Mouse (Mus musculus) kidney, embryonic 15.5 days (tissue): Measurements from ENCODE around the gene Fam240a. TPM values are rescaled to one million over a fixed set of nuclear protein-coding genes. Genes with fewer than 3 reads are reported as not detected.
A peak's percentile ranks its signal among the peaks of the same experiment; 100 is the strongest.

Experiments
- ATAC-seq: fragments of 200-750 bp; cut with Nextera tagmentation; replicated peaks from 2 replicates; pipeline ENCODE4 v1.8.0; 2017; ENCODE audit warnings: moderate TSS enrichment; ENCODE audit not compliant: low FRiP score
- H3K27ac ChIP-seq: fragments of 300-500 bp; sonication (generic); 2 replicates; pipeline ENCODE4 v1.5.1; 2015; ENCODE audit warnings: mild to moderate bottlenecking, inconsistent platforms
- H3K27me3 ChIP-seq: fragments of 300-500 bp; sonication (generic); 2 replicates; pipeline ENCODE4 v1.6.1; 2015; ENCODE audit warnings: inconsistent platforms
- H3K36me3 ChIP-seq: fragments of 300-500 bp; sonication (generic); 2 replicates; pipeline ENCODE4 v1.6.1; 2015; ENCODE audit warnings: inconsistent platforms
- H3K4me1 ChIP-seq: fragments of 300-500 bp; sonication (generic); 2 replicates; pipeline ENCODE4 v1.6.1; 2015; ENCODE audit warnings: inconsistent platforms
- H3K4me2 ChIP-seq: fragments of 300-500 bp; sonication (generic); 2 replicates; pipeline ENCODE4 v1.6.1; 2015; ENCODE audit warnings: moderate library complexity, mild to moderate bottlenecking, inconsistent platforms
- H3K4me3 ChIP-seq: fragments of 300-500 bp; sonication (generic); replicated peaks from 2 replicates; pipeline ENCODE4 v1.5.1; 2015; ENCODE audit warnings: mild to moderate bottlenecking, inconsistent platforms
- H3K9ac ChIP-seq: fragments of 300-500 bp; sonication (generic); 2 replicates; pipeline ENCODE4 v1.6.1; 2015; ENCODE audit warnings: mild to moderate bottlenecking, inconsistent platforms
- H3K9me3 ChIP-seq: fragments of 300-500 bp; sonication (generic); replicated peaks from 2 replicates; pipeline ENCODE4 v1.6.1; 2016; ENCODE audit warnings: inconsistent platforms
- WGBS: fragments of 180-500 bp; shearing (Covaris S2); methylation state at CpG from one replicate; pipeline ENCODE4 v1.1.7; 2015; ENCODE audit warnings: mixed read lengths; 5-methylcytosine and 5-hydroxymethylcytosine counted together
- polyA plus RNA-seq: library from polyadenylated mRNA; unstranded; fragments of >200 nt; fragmentation: Nextera tagmentation; extraction: Ambion mirVana; gene quantifications from 2 replicates; pipeline ENCODE4 v1.2.1, GENCODE M21; 2015

Gene Fam240a
- not detected in 2 replicates for polyA plus RNA-seq

DNA sequence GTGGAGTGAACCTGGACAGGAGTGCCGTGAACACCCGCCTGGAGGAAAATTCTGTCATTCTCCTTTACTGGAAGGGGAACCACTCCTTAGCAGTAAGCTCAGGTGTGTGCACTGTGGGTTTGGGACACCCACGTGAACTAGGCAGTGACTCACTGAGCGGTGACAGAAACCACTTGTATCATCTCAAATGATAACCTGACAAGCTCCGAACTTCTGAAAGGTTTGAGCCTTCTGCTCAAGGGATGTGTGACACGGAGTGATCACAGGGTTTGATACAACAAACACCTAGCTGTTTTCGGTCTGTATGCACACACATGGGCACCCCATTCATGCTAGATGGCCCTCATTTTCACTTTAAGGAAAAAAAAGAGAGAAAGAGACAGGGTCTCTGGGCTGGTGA lies at the start of gene Fam240a:
TSS of gene Fam240a (minus strand) at position 76 of the 400 bp plus-strand sequence.
- Histone ChIP-seq H3K4me1 (no peaks in the 10 kb centered on the region), H3K4me2 (no peak within 1 kb of the TSS), H3K9me3 (no peaks in the 10 kb centered on the region), H3K4me3 (no peak within 1 kb of the TSS), H3K27me3 (no peaks in the 10 kb centered on the region), H3K36me3 (no peaks in the 10 kb centered on the region), H3K9ac (no peak within 1 kb of the TSS), H3K27ac (no peak within 1 kb of the TSS)
- WGBS: 90% methylated on average over 7 of the region's 7 CpGs
- no peak for ATAC-seq

DNA sequence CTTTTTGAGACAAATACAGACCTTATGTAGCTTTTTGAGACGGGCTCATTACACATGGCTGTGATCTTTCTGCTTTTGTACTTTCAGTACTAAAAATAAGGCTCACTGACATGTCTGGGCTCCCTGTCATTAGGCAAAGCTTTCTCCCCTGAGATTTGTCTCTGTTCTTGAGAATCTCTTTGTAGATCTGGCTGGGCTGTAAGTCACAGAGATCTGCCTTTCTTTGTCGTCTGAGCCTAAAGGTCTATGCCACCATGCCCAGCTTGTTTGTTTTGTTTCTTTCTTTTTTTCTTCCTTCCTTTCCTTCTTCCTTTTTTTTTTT lies 49.2 kb upstream of the Fam240a start:
- no peaks in the 10 kb centered on the region for H3K27me3 ChIP-seq
- ATAC-seq: no peak
- no peak overlapping the region for H3K27ac ChIP-seq
- H3K4me1 ChIP-seq: no peaks in the 10 kb centered on the region
- no peaks in the 10 kb centered on the region for H3K9me3 ChIP-seq
- H3K9ac ChIP-seq: no peak overlapping the region
- H3K4me3 ChIP-seq: no peak overlapping the region
- 68% methylated on average over 2 of the region's 2 CpGs for WGBS
- no peak overlapping the region for H3K4me2 ChIP-seq
- H3K36me3 ChIP-seq: no peaks in the 10 kb centered on the region

GRCm38 (mm10) chr9:110965062-110965909 lies 48.6 kb upstream of the Fam240a start:
- no peaks in the 10 kb centered on the region for H3K4me1 ChIP-seq
- no peaks in the 10 kb centered on the region for H3K27me3 ChIP-seq
- no peak overlapping the region for H3K9ac ChIP-seq
- no peak overlapping the region for H3K4me3 ChIP-seq
- no peak overlapping the region for H3K4me2 ChIP-seq
- no peak for ATAC-seq
- no peaks in the 10 kb centered on the region for H3K9me3 ChIP-seq
- H3K27ac ChIP-seq: no peak overlapping the region
- 88% methylated on average over 22 of the region's 22 CpGs for WGBS
- H3K36me3 ChIP-seq: no peaks in the 10 kb centered on the region

DNA sequence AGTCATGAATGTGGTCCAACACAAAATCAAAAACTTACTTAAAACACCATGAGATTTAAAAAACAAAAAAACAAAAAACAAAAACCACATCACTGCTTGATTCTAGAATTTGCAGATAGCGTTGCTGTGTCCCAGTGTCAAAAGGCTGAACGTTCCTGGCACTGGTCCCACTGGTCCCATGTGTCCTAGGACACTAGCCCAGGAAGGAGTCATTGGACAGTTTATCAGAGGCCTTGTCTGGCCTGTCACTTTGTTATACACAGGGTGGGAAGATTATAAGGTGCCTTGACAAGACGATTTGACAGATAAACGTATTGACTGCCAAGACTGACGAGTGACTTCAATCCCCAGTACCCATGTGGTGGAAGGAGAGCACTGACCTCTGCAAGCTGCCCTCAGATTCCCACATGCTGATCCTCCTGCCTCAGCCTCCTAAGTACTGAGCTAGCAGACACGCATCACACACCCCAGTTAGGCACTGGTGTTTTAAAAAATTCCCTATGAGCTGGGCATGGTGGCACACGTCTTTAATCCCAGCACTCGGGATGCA lies 47.0 kb upstream of the Fam240a start:
- no peak overlapping the region for H3K4me3 ChIP-seq
- no peaks in the 10 kb centered on the region for H3K36me3 ChIP-seq
- no peak overlapping the region for H3K27ac ChIP-seq
- ATAC-seq: no peak
- 90% methylated on average over 8 of the region's 8 CpGs for WGBS
- no peaks in the 10 kb centered on the region for H3K9me3 ChIP-seq
- H3K9ac ChIP-seq: no peak overlapping the region
- H3K4me2 ChIP-seq: no peak overlapping the region
- no peaks in the 10 kb centered on the region for H3K27me3 ChIP-seq
- H3K4me1 ChIP-seq: no peaks in the 10 kb centered on the region

GRCm38 (mm10) chr9:110961386-110961785 lies 44.7 kb upstream of the Fam240a start:
- no peak overlapping the region for H3K9ac ChIP-seq
- no peaks in the 10 kb centered on the region for H3K4me1 ChIP-seq
- 97% methylated on average over 8 of the region's 8 CpGs for WGBS

DNA sequence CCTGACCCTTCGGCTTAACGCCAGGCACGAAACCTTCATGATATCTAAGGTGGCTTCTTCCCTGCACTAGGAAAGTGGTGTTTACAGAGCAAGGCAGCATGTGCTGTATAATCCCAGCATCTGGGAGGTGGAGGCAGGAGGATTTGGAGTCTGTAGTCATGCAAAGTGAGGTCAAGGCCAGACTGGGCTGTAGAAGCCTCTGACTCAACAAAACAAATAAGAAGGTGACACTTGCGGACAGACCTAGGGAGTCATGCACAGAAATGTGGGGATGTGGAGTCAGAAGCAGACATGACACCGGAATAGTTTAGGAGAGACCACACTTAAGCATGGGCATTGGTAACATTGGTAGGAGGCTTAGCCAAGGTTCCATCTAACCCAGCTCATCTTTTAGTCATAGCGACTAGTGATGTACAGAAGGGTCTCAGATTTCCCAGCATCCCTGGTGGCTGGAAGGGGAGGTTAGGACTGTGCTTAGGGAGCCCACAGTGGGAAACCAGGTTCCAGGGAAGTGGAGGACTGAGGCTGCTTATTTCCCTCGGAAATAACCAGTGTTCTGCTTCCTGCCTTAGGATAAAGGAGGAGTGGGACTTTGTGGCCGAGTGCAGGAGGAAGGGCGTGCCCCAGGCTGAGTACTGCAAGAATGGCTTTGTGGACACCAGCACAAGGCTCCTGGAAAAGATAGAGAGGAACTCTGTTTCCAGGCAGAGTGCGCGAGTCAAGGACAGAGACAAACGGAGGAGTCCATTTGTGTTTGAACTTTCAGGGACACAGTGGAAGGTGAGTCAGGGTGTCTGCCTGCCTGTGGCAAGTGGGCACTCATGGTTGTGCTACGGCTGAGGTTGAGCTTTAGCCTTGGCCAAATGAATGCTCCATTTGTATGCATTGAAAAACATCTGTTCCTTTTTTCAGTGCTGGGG lies 43.8 kb upstream of the Fam240a start:
- WGBS: 83% methylated on average over 13 of the region's 13 CpGs
- H3K4me3 ChIP-seq: no peak overlapping the region
- no peaks in the 10 kb centered on the region for H3K36me3 ChIP-seq
- H3K4me1 ChIP-seq: no peaks in the 10 kb centered on the region
- no peak overlapping the region for H3K9ac ChIP-seq
- H3K27me3 ChIP-seq: peaks cover 13% of the 10 kb centered on the region
- ATAC-seq: no peak
- H3K4me2 ChIP-seq: no peak overlapping the region
- H3K9me3 ChIP-seq: no peaks in the 10 kb centered on the region
- no peak overlapping the region for H3K27ac ChIP-seq

More at GRCm38 (mm10) chr9:110961386-110961785, 44.7 kb upstream of the Fam240a start:
- Histone ChIP-seq H3K9me3 (no peaks in the 10 kb centered on the region), H3K27me3 (peaks cover 4% of the 10 kb centered on the region; the same call in 1 of the 2 replicates), H3K36me3 (no peaks in the 10 kb centered on the region), H3K27ac (no peak overlapping the region), H3K4me2 (no peak overlapping the region), H3K4me3 (no peak overlapping the region)
- no peak for ATAC-seq

GRCm38 (mm10) chr9:110959669-110960068 lies 43.0 kb upstream of the Fam240a start:
- Histone ChIP-seq H3K27me3 (peaks cover 21% of the 10 kb centered on the region), H3K4me3 (no peak overlapping the region), H3K36me3 (no peaks in the 10 kb centered on the region), H3K27ac (no peak overlapping the region), H3K4me2 (no peak overlapping the region), H3K4me1 (no peaks in the 10 kb centered on the region), H3K9me3 (no peaks in the 10 kb centered on the region), H3K9ac (no peak overlapping the region)
- ATAC-seq: no peak
- whole genome bisulfite sequencing: 79% methylated on average over 5 of the region's 5 CpGs

- H3K4me2 ChIP-seq: no peak overlapping the region
- H3K27ac ChIP-seq: no peak overlapping the region
- H3K4me3 ChIP-seq: no peak overlapping the region
- H3K27me3 ChIP-seq: peaks cover 53% of the 10 kb centered on the region
- peaks cover 4% of the 10 kb centered on the region; the same call in 1 of the 2 replicates for H3K4me1 ChIP-seq
- H3K9ac ChIP-seq: no peak overlapping the region
- no peak for ATAC-seq
- 85% methylated on average over 6 of the region's 6 CpGs for WGBS
- no peaks in the 10 kb centered on the region for H3K9me3 ChIP-seq
- H3K36me3 ChIP-seq: no peaks in the 10 kb centered on the region
These were observed 39.3 kb upstream of the Fam240a start for GRCm38 (mm10) chr9:110955962-110956361.

DNA sequence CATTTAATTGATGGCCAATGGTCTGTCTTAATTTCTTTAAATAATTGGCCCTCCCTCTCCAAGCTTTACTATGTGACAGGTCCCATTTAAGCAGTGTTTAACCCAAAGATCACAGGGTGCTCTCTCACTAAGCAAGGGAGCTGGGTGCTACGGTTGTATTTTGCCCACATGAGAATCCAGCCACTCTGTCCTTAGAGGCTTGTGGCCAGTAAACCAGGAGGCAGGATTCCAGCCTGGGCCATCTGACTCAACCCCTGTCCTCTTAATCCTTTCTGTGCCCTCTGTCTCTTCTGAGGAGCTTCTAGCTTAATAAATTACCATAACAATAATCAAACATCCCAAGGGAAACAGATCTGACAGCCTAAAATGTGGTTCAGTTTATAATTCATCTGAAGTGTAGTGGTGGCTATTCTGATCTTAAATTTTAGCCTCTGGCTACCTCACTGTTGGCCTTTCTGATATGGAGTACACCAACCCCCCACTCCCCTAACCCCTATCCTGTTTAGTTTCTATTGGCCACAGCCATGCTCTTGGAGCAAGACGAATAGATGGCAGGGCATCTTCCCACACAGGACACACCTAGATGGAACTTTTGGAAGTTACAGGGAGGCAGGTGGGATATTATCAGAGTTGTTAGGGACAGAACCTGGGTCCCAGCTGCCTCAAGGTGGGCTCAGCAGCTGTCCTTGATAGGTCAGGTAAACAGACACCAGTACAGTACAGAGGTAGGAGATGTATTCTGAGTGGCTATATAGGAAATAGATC lies 38.2 kb upstream of the Fam240a start:
- Histone ChIP-seq H3K27me3 (peaks cover 55% of the 10 kb centered on the region), H3K9ac (no peak overlapping the region), H3K4me1 (peaks cover 4% of the 10 kb centered on the region; the same call in 1 of the 2 replicates), H3K27ac (no peak overlapping the region), H3K36me3 (no peaks in the 10 kb centered on the region), H3K4me2 (0 out of 2 replicates have a peak overlapping the region, but pooled peaks have one; percentile 92), H3K4me3 (0 out of 2 replicates have a peak overlapping the region, but pooled peaks have one; percentile 58), H3K9me3 (no peaks in the 10 kb centered on the region)
- 49% methylated on average over 2 of the region's 2 CpGs for WGBS
- no peak for ATAC-seq

DNA sequence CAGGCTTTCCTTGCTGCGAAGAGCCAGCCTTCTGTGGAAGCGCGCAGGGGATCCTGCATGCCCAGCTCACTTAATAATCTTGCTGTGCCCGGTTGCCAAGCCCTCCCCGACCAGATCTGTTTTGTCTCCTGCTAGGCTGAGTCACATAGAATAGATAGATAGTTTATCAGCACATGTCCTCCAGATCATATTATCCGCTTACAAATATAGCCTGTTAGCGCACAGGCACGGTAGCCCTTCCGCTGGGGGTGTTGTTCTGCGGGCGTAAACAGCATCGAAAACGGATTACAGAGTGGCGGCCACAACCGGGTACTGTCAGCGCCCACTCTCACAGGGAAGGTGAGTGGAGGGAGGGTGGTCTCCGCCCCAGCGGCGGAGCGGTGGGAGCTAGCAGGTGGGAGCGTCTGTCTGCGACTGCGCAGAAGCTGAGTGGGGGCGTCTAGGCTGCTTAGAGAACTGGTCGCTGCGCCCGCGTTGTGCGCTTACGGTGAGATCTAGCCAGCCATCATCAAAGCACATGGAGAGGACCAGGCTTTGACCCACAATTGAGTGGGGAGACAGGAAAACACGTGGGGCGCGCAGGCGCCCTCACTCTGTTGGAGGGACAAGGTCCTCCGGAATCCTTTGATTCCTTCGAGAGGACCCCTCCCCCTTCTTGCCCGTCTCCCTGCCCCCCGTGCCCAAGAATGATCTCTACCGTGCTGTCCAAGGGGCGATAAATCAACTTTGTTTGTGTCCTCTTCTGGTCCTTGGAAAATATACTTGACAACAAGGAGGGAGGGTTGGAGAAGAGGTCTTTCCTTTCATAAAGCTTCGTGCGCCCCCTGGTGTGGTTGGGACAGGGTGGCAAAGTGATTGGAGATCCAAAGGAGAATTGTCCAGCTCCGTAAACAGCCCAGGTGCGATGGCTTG lies 37.1 kb upstream of the Fam240a start:
- no peaks in the 10 kb centered on the region for H3K36me3 ChIP-seq
- H3K27me3 ChIP-seq: peaks cover 55% of the 10 kb centered on the region
- H3K4me1 ChIP-seq: peaks cover 4% of the 10 kb centered on the region; the same call in 1 of the 2 replicates
- WGBS: under 1% methylated on average over 44 of the region's 44 CpGs
- ATAC-seq: peak; percentile 73
- H3K4me2 ChIP-seq: peak overlapping the region; percentile 92
- no peak overlapping the region for H3K27ac ChIP-seq
- H3K9ac ChIP-seq: peak overlapping the region; percentile 50
- peak overlapping the region; percentile 58 for H3K4me3 ChIP-seq
- no peaks in the 10 kb centered on the region for H3K9me3 ChIP-seq
